Mouse (Mus musculus): ENCODE measurements at regions not wholly inside any gene's neighbourhood (a gene's known extent, or its start where the extent isn't known, plus 50 kb on each side); places are given as distances from the start of the nearest gene placed in this dataset.

DNA sequence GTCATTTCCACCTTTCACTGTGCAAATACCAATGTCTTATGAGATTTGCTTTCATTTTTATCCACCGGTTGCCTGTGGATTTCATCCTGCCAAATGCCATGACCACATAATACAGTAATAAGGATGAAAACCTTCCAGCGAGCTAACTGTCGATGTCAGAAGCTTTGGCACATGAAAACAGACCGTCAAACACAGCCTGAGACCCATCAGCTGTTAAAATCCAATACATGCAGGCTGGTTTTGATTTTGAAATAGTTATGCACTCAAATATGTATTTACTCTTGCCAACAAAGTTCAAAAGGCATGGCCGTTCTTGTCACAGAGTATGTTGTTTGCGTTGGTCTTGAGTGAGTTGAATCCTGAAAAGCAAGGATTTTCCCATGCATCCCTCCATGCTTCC, 415.6 kb upstream of the Slc35b3 start:
- TF ChIP-seq CTCF (IDR thresholded peaks at IDR 0.05; ENCODE audit: extremely low read depth, insufficient read depth, low read length) = no peak
- TF ChIP-seq POLR2A (IDR thresholded peaks at IDR 0.05; ENCODE audit: extremely low read depth, insufficient read depth, low read length) = no peak
